Mouse (Mus musculus): ENCODE results near the gene Obp1b.
"Not testable (repeated sequence)": the region's sequence is repeated elsewhere in the genome, so short reads cannot be mapped to it uniquely, and the experiment has no call there.

- not testable (repeated sequence) for TF ChIP-seq POLR2A (IDR thresholded peaks at IDR 0.05; ENCODE audit: control insufficient read depth, extremely low read depth, insufficient read depth, low read length, poor library complexity); CTCF (IDR thresholded peaks at IDR 0.05; ENCODE audit: borderline replicate concordance, control insufficient read depth, extremely low read depth, insufficient read depth, low read length, poor library complexity)
Observed at GRCm38 (mm10) chrX:78202220-78202619, 15.6 kb downstream of the Obp1b start.
